Mouse (Mus musculus) gastrocnemius, postnatal 36 days (tissue): ENCODE results near the gene Sprtn. TPM values are rescaled to one million over a fixed set of nuclear protein-coding genes. Genes with fewer than 3 reads are reported as not detected.

Experiments
- DNase-seq, 2 experiments: peaks; one replicate each; pipeline ENCODE4 v3.0.0; 2022
- intact Hi-C: fragments of 180-260 bp; cut with DNase I; formaldehyde crosslinking; loops from one replicate; pipeline ENCODE4 v1.15.1; 2025
- total RNA-seq, 2 experiments: library from RNA; stranded (reverse); gene quantifications; 2 replicates each; pipeline ENCODE4 v1.2.3; 2021

The Sprtn gene
- total RNA-seq, 2 experiments from 2014 or later = 5.0 to 6.9 TPM

DNA sequence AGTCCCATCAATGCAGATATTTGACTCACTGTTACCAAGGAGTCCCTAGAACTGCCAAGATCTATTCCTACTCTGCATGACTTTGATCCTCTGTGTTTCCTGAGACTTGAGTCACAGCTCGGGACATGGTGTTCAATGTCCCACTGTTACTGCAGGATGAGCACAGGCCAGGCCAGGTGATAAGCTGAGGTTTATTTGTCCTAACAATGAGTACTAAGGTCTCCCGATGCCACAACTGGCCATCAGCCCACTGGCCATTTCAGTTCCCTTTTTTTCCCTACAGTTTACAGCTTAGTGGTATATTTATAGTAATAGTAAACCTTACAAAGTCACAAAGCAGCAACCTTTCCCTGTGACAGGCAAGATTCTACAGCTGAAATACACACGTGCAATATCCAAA lies 34.7 kb downstream of the Sprtn start:
- intact Hi-C loops = no loop called here
- DNase-seq = no peak

DNA sequence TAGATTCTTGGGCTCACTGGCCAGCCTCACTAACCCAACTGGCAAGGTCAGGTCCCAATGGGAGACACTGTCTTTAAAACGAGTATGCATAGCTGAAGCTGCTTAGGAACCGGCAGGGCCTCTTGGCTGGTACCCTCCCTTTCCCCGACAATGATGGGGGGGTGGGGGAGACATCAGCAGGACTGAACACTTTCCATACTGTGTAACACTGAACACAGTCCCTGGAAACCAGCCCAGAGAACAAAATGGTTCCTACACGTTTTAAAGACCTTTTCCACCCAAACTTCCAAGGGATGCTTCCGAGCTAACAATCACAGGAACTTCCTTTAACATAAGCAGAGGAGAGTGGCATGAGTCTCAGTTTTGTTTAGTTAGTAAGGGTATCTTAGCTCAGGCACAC lies 37.4 kb downstream of the Sprtn start:
- no peak for DNase-seq

DNA sequence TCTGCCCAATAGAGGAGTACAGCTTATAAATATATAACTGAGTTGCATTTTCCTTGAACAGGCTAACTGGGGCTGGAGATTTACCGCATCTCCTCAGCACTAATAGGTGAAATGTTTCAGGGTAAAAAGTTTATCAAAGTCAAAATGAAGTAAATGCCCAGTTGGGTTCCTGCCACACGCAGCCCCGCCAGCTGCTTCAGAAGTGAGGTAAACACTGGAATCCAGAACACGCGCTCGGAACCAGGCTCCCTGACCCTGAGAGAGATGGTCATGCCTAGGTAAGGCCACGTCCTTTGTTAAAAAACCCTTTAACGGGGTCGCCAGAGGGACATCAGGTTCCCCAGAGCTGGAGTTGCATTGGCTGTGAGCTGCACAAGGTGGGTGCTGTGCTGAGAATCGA lies 39.0 kb downstream of the Sprtn start:
- DNase-seq = no peak
- intact Hi-C loops = no loop called here

More for the DNA sequence above, 37.4 kb downstream of the Sprtn start:
- intact Hi-C loops = no loop called here

GRCm38 (mm10) chr8:124937293-124937692 lies 39.6 kb downstream of the Sprtn start:
- intact Hi-C loops = no loop called here

DNA sequence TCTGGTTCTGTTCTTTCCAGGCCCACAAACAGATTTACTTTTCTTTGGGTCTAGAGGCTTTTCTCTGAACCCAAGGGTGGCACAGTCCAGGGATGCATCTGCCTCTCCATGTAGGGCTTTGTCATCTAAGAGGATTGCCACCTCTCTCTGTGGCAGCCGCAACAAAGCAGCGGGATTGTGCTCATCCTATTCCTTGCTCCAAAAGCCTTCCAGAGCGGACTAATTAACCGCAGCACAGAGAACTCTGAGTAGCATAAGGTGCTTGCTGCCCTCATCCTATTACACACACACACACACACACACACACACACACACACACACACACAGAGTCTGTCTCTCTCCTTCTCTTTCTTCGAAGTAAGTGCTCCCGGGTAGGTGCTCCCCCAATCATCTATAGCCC lies 46.1 kb downstream of the Sprtn start:
- DNase-seq = no peak
- intact Hi-C loops = no loop called here

More at GRCm38 (mm10) chr8:124937293-124937692, 39.6 kb downstream of the Sprtn start:
- DNase-seq = no peak

DNA sequence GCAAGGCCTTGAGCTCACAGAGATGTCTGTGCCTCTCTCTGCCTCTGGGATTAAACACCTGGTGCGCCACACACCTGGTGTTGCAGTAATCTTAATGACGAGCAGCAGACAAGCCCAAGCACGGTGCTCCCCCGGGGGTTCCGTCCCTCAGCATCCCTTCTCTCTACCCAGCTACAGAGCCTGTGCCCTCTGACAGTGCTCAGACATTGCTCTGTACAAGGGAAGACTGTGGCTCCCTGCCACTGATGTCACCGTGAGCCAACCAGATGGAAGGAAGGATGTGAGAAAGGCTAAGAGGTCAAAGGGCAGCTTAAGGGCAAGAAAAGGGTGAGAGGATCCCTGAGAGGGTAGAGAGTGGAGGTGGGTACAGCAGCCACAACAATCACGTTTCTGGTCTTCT lies 46.7 kb downstream of the Sprtn start:
- intact Hi-C loops = no loop called here
- no peak for DNase-seq

GRCm38 (mm10) chr8:124947865-124948732 lies 50.4 kb downstream of the Sprtn start:
- DNase-seq = peak; percentile 39 to 55
- intact Hi-C loops = loop anchor here (5.0 kb wide), 2 partner anchors 36 to 51 kb away; partner anchors contain the start of genes Exoc8 and Sprtn

DNA sequence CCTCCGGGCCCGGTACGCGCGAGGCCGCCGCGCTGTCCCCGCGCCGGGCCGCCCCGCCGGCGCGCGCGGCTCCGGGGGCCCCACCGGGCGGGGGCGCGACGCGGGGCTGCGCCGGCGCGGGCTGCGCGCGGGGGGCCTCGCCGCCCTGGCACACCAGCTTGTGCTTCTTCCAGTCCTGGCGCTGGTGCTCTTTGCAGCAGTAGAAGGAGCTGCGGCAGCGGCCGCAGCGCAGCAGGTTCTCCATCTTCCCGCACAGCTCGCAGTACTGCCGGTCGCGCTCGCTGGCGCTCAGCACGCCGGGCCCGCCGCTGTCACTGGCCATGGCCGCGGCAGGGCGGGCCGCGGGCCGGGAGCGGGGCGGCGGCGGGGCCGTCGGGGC lies 51.0 kb downstream of the Sprtn start:
- intact Hi-C loops = loop anchor here (5.0 kb wide), 2 partner anchors 36 to 51 kb away; partner anchors contain the start of genes Exoc8 and Sprtn

GRCm38 (mm10) chr8:124949209-124950068 lies 51.8 kb downstream of the Sprtn start, which contains the start of gene Egln1:
Gene Egln1, minus strand, starts transcription at chr8:124949324.
- intact Hi-C loops = loop anchor here (2.0 to 5.0 kb wide), 3 partner anchors 37 to 63 kb away; partner anchors contain the start of genes Exoc8, Sprtn and Tsnax
- peak; percentile 65 to 70 for DNase-seq

More for the DNA sequence above, 51.0 kb downstream of the Sprtn start:
- no peak for DNase-seq

- intact Hi-C loops = loop anchor here (2.0 kb wide), 1 partner anchor 63 kb away; the partner anchor contains the start of gene Tsnax
- no peak for DNase-seq
These were observed 52.4 kb downstream of the Sprtn start for GRCm38 (mm10) chr8:124950069-124950456.

DNA sequence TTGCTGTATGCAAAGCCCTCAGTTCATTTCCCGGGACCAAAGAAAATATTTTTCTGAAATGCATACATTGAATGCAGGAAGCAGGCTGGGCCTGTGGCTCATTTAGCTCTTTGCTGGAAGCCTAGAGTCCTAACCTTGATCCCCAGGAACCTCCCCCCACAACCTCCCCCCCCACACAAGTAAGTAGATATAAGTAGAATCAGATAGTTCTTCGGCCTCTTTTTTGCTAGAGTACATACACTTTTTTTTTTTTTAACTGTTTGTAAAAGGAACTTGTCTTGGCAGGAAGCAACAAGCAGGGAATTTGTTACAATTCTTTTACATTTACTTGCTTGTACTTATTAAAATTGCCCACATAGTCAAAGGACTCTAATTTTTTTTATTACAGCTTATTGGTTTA lies 53.2 kb downstream of the Sprtn start:
- intact Hi-C loops = loop anchor here (2.0 kb wide), 1 partner anchor 62 kb away; the partner anchor contains the start of gene Tsnax
- no peak for DNase-seq

GRCm38 (mm10) chr8:124953188-124953587 lies 55.5 kb downstream of the Sprtn start:
- no peak for DNase-seq
- intact Hi-C loops = no loop called here

DNA sequence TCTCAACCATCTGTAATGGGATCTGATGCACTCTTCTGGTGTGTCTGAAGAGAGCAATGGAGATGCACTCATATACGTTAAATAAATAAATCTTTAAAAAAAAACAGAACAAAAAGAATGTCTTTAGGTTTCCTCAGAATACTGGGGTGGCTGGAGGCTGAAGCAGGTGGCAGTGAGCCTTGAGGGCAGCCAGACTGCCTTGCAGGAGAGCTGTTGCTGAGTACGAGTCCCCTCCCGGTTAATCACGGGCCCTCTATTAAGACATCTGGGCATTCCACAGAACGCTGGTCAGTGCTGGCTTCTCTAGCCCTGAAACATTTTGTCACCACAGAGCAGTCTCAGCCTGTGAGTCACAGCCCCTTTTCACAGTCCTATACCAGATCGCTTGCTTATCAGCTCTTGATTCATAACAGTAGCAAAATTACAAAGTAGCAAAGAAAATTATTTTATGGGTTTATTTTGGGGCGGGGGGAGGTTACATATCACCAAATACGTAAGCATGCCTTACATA lies 56.9 kb downstream of the Sprtn start:
- intact Hi-C loops = no loop called here
- no peak for DNase-seq

Other genes with a start within 250 kb of the Sprtn start
- gene 2310022B05Rik, start 234.5 kb upstream of the Sprtn start, total RNA-seq = 10 to 100 TPM in 1 of 2 experiments, 1 to 10 TPM in 1; 9.9 to 12.1 TPM
- gene Ttc13, start 175.9 kb upstream of the Sprtn start, total RNA-seq = 10 to 100 TPM; 15.6 to 18.5 TPM
- gene Arv1, start 175.7 kb upstream of the Sprtn start, total RNA-seq = 1 to 10 TPM; 2.2 to 2.9 TPM
- gene Fam89a, start 146.1 kb upstream of the Sprtn start, total RNA-seq = under 1 TPM; 0.37 to 0.64 TPM
- gene Trim67, start 104.8 kb upstream of the Sprtn start, total RNA-seq = under 1 TPM; 0.05 to 0.35 TPM
- 100 to 1,000 TPM; 146 to 148 TPM for gene Gnpat, start 34.9 kb upstream of the Sprtn start, total RNA-seq
- 10 to 100 TPM; 25.5 to 27.5 TPM for gene 2810004N23Rik, start 34.8 kb upstream of the Sprtn start, total RNA-seq
- gene Exoc8, start 181 bp upstream of the Sprtn start, total RNA-seq = 1 to 10 TPM; 6.3 to 8.0 TPM
- gene Egln1, start 51.4 kb downstream of the Sprtn start, total RNA-seq = 100 to 1,000 TPM; 140 to 151 TPM
- gene Tsnax, start 115.1 kb downstream of the Sprtn start, total RNA-seq = 10 to 100 TPM; 62.3 to 68.5 TPM
- under 1 TPM; 0.82 to 0.99 TPM for gene Disc1, start 156.3 kb downstream of the Sprtn start, total RNA-seq